Mouse (Mus musculus): ENCODE measurements around the gene Txlna. TPM values are rescaled to one million over a fixed set of nuclear protein-coding genes. Genes with fewer than 3 reads are reported as not detected.
A peak's percentile ranks its signal among the peaks of the same experiment; 100 is the strongest.

Txlna gene
- polyA plus RNA-seq, 1 experiment from 2014 or later, result 14.0 TPM

DNA sequence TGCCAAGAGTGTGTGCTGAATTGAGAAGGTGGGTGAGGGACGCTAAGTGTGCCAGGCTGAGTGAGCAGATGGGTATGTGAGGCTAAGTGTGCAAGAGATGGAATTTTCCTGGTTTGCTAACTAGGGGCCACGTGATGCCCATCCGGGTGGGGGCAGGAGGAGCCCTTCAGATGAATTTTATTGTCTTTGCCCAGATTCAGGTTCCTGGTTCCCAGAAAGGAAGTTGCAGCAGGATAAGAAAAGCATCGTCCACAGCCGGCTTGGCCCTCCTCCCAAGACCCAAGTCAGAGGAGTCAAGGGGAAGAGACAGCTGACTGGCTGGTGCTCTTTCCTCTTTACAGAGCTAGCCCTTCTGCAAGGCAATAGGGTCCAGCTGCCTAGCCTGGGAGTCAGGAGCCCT lies 62.4 kb downstream of the Txlna start, which contains the start of gene Fam167b:
Gene Fam167b, minus strand, starts transcription at position 84 of the 400 bp plus-strand sequence.
- no peaks in the 10 kb centered on the region for H3K27me3 ChIP-seq (ENCODE audit: insufficient read depth, low read length)
- H3K27ac ChIP-seq (ENCODE audit: low read depth), result peak within 1 kb of the TSS; percentile 53; the same call in 1 of the 2 replicates
- H3K4me2 ChIP-seq (ENCODE audit: low read depth, low read length), result 0 out of 2 replicates have a peak within 1 kb of the TSS, but pooled peaks have one; percentile 0
- ATAC-seq (peak; percentile 22; the same call in 1 of the 2 replicates), DNase-seq (no peak)
- no peaks in the 10 kb centered on the region for H3K36me3 ChIP-seq (replicated peaks; ENCODE audit: insufficient read depth, low read length)
- H3K4me3 ChIP-seq (ENCODE audit: low read depth, low read length), result no peak within 1 kb of the TSS; the same call in 1 of the 2 replicates
- peaks cover 3% of the 10 kb centered on the region; the same call in 1 of the 2 replicates for H3K4me1 ChIP-seq (ENCODE audit: insufficient read depth)
- H3K9ac ChIP-seq (replicated peaks), result no peak within 1 kb of the TSS
- H3K9me3 ChIP-seq (ENCODE audit: low read length), result no peaks in the 10 kb centered on the region
- WGBS (ENCODE audit: insufficient replicate concordance), result 63% methylated on average over 5 of the region's 5 CpGs
- TF ChIP-seq EP300 (IDR thresholded peaks at IDR 0.05; ENCODE audit: low read depth), result no peak

DNA sequence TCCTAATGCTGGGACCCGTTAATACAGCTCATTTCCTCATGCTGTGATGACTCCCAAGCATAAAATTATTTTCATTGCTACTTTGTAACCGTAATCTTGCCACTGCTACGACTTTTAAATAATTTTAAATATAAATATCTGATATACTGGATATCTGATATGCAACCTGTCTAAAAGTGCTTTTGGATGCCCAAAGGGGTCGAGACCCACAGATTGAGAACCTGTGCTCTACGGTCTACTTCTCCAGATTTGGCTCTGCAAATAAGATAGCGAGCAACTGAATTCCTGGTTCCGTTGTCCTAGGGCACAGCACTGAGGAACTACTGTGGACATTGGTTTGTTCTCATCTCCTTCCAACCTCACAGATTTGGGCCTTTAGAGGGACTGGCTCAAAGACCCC lies 63.2 kb downstream of the Txlna start:
- Histone ChIP-seq H3K4me2 (ENCODE audit: low read depth, low read length) (no peak overlapping the region), H3K4me1 (ENCODE audit: insufficient read depth) (peaks cover 3% of the 10 kb centered on the region; the same call in 1 of the 2 replicates), H3K36me3 (replicated peaks; ENCODE audit: insufficient read depth, low read length) (no peaks in the 10 kb centered on the region), H3K9me3 (ENCODE audit: low read length) (no peaks in the 10 kb centered on the region), H3K27me3 (ENCODE audit: insufficient read depth, low read length) (no peaks in the 10 kb centered on the region), H3K27ac (ENCODE audit: low read depth) (no peak overlapping the region; the same call in 1 of the 2 replicates), H3K9ac (replicated peaks) (no peak overlapping the region), H3K4me3 (ENCODE audit: low read depth, low read length) (no peak overlapping the region; the same call in 1 of the 2 replicates)
- no peak for TF ChIP-seq EP300 (IDR thresholded peaks at IDR 0.05; ENCODE audit: low read depth)
- DNase-seq (no peak), ATAC-seq (no peak)
- WGBS (ENCODE audit: insufficient replicate concordance), result 75% methylated on average over 7 of the region's 7 CpGs

DNA sequence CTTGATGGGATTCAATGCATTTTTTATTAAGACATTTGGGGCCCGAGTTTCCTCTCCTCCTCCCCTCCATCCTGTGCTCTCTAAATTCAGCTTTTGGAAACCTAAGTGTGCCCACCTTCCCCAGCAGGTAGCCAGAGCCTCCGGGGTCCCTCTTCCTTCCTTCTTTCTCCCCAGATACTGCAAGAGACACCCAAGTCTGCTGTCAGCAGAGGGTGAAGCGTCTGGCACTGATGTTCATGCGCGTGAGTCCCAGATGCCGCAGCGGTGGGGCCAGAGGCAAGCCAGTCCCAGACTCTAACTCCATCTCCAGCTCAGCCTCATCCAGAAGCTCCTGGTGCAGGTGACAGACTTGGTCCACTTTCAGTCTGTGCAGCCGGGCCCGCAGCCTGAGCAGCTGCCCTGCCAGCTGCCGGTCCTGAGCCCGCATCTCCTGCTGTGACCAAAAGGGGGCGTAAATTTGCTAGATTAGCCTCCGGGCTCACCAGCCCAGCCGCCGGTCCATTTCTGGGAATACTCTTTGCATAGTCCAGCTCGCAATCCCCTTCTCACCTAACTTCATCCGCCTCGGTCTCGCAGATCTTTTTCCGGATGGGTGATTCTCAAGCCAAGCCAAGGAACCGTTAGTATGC lies 63.9 kb downstream of the Txlna start:
- peak; percentile 76 for TF ChIP-seq CTCF (IDR thresholded peaks at IDR 0.05; ENCODE audit: low read depth)
- TF ChIP-seq EP300 (IDR thresholded peaks at IDR 0.05; ENCODE audit: low read depth), result no peak
- Histone ChIP-seq H3K9ac (replicated peaks) (peak overlapping the region; percentile 36; the same call in 1 of the 2 replicates), H3K9me3 (ENCODE audit: low read length) (no peaks in the 10 kb centered on the region), H3K27me3 (ENCODE audit: insufficient read depth, low read length) (no peaks in the 10 kb centered on the region), H3K27ac (ENCODE audit: low read depth) (no peak overlapping the region), H3K4me3 (ENCODE audit: low read depth, low read length) (peak overlapping the region; percentile 13; the same call in 1 of the 2 replicates), H3K4me1 (ENCODE audit: insufficient read depth) (peaks cover 3% of the 10 kb centered on the region; the same call in 1 of the 2 replicates), H3K4me2 (ENCODE audit: low read depth, low read length) (peak overlapping the region; percentile 36), H3K36me3 (replicated peaks; ENCODE audit: insufficient read depth, low read length) (no peaks in the 10 kb centered on the region)
- DNase-seq (peak; percentile 78), ATAC-seq (peak; percentile 43; the same call in 1 of the 2 replicates)
- 28% methylated on average over 21 of the region's 21 CpGs for WGBS (ENCODE audit: insufficient replicate concordance)

Small RNA genes within 50 kb of the gene (microRNA-seq; reads per million reads assigned to microRNA genes)
- not detected for gene Mir7016

Other genes starting within 250 kb of the Txlna start
- gene Zbtb8b, start 200.2 kb downstream of the Txlna start, polyA plus RNA-seq (2015; fragmentation: Nextera tagmentation; extraction: Ambion mirVana), result 0.40 and 0.55 TPM in 2 replicates
- gene Bsdc1, start 179.5 kb downstream of the Txlna start, polyA plus RNA-seq (2015; fragmentation: Nextera tagmentation; extraction: Ambion mirVana), result 37.4 and 40.7 TPM in 2 replicates
- gene Tssk3, start 150.0 kb downstream of the Txlna start, polyA plus RNA-seq (2015; fragmentation: Nextera tagmentation; extraction: Ambion mirVana), result 0.11 and 0.14 TPM in 2 replicates
- gene Fam229a, start 149.9 kb downstream of the Txlna start, polyA plus RNA-seq (2015; fragmentation: Nextera tagmentation; extraction: Ambion mirVana), result 0.41 and 0.88 TPM in 2 replicates
- 42.7 and 46.9 TPM in 2 replicates for gene Marcksl1, start 127.5 kb downstream of the Txlna start, polyA plus RNA-seq (2015; fragmentation: Nextera tagmentation; extraction: Ambion mirVana)
- 54.9 and 59.0 TPM in 2 replicates for gene Hdac1, start 98.4 kb downstream of the Txlna start, polyA plus RNA-seq (2015; fragmentation: Nextera tagmentation; extraction: Ambion mirVana)
- 3.3 and 3.4 TPM in 2 replicates for gene Lck, start 67.4 kb downstream of the Txlna start, polyA plus RNA-seq (2015; fragmentation: Nextera tagmentation; extraction: Ambion mirVana)
- 13.1 and 15.0 TPM in 2 replicates for gene Fam167b, start 62.5 kb downstream of the Txlna start, polyA plus RNA-seq (2015; fragmentation: Nextera tagmentation; extraction: Ambion mirVana)
- 119 and 125 TPM in 2 replicates for gene Eif3i, start 40.4 kb downstream of the Txlna start, polyA plus RNA-seq (2015; fragmentation: Nextera tagmentation; extraction: Ambion mirVana)
- gene Tmem234, start 40.4 kb downstream of the Txlna start, polyA plus RNA-seq (2015; fragmentation: Nextera tagmentation; extraction: Ambion mirVana), result 81.7 and 93.9 TPM in 2 replicates
- 0.54 and 0.71 TPM in 2 replicates for gene Dcdc2b, start 26.8 kb downstream of the Txlna start, polyA plus RNA-seq (2015; fragmentation: Nextera tagmentation; extraction: Ambion mirVana)
- 5.2 and 8.2 TPM in 2 replicates for gene Iqcc, start 22.0 kb downstream of the Txlna start, polyA plus RNA-seq (2015; fragmentation: Nextera tagmentation; extraction: Ambion mirVana)
- gene Ccdc28b, start 17.1 kb downstream of the Txlna start, polyA plus RNA-seq (2015; fragmentation: Nextera tagmentation; extraction: Ambion mirVana), result 13.1 and 15.7 TPM in 2 replicates
- gene Kpna6, start 31.7 kb upstream of the Txlna start, polyA plus RNA-seq (2015; fragmentation: Nextera tagmentation; extraction: Ambion mirVana), result 3.3 and 3.7 TPM in 2 replicates
- 2.2 and 2.3 TPM in 2 replicates for gene Tmem39b, start 55.8 kb upstream of the Txlna start, polyA plus RNA-seq (2015; fragmentation: Nextera tagmentation; extraction: Ambion mirVana)
- gene Khdrbs1, start 101.2 kb upstream of the Txlna start, polyA plus RNA-seq (2015; fragmentation: Nextera tagmentation; extraction: Ambion mirVana), result 18.7 and 19.6 TPM in 2 replicates
- gene Ptp4a2, start 170.2 kb upstream of the Txlna start, polyA plus RNA-seq (2015; fragmentation: Nextera tagmentation; extraction: Ambion mirVana), result 198 and 205 TPM in 2 replicates